ENCODE assay signal across 16 mouse cellular contexts in genomic region chr13:35681361-35681760, GRCm38 (mm10).
"Had no signal": no experiment of that assay in that cellular context is flagged by ENCODE, and none has a peak within 500 bp of the region (broad histone marks: within the 10 kb centered on the region; RNA-seq: fewer than 3 reads in every experiment).

No protein-coding gene starts in this region.

- H3K27ac ChIP-seq: neural tube, embryonic 13.5 days; neural tube, embryonic 15.5 days; stomach, embryonic 15.5 days; stomach, postnatal 0 days had no signal

- H3K4me3 ChIP-seq: neural tube, embryonic 13.5 days; neural tube, embryonic 15.5 days; stomach, embryonic 15.5 days had no signal

- H3K9ac ChIP-seq: neural tube, embryonic 13.5 days; neural tube, embryonic 15.5 days; stomach, embryonic 15.5 days had no signal

- H3K4me1 ChIP-seq: neural tube, embryonic 15.5 days; stomach, embryonic 15.5 days had no signal

- H3K4me2 ChIP-seq: neural tube, embryonic 13.5 days; neural tube, embryonic 15.5 days; stomach, embryonic 15.5 days had no signal

- DNase-seq: retina, postnatal 1 day; right cerebral cortex, adult 18-20 months; right cerebral cortex, postnatal 14 days; right cerebral cortex, postnatal 25 days; right cerebral cortex, postnatal 4 days; spleen, adult 18-20 months; thymus, adult 18-20 months; thymus, adult 2 months; thymus, postnatal 14 days; thymus, postnatal 25 days; thymus, postnatal 36 days; thymus, postnatal 4 days had no signal

- H3K27me3 ChIP-seq: neural tube, embryonic 13.5 days; neural tube, embryonic 15.5 days; stomach, embryonic 15.5 days had no signal

- H3K9me3 ChIP-seq: neural tube, embryonic 13.5 days; neural tube, embryonic 15.5 days; stomach, embryonic 15.5 days had no signal

- H3K36me3 ChIP-seq: neural tube, embryonic 13.5 days; neural tube, embryonic 15.5 days; stomach, embryonic 15.5 days had no signal
